Mouse (Mus musculus) G1E-ER4 (cell line): Measurements from ENCODE around the gene Allc. TPM values are rescaled to one million over a fixed set of nuclear protein-coding genes. Genes with fewer than 3 reads are reported as not detected.
A peak's percentile ranks its signal among the peaks of the same experiment; 100 is the strongest.

Source experiments
- GATA1 ChIP-seq: IDR thresholded peaks from one replicate; pipeline ENCODE4 v1.8.0; 2012; ENCODE audit warnings: low read length, inconsistent platforms
- polyA plus RNA-seq: library from polyadenylated mRNA; stranded (reverse); fragments of >175 nt; gene quantifications from 2 replicates; pipeline ENCODE4 v1.2.3, GENCODE M21; 2012

Gene Allc
- polyA plus RNA-seq, result 0.11 and 0.12 TPM in 2 replicates

DNA sequence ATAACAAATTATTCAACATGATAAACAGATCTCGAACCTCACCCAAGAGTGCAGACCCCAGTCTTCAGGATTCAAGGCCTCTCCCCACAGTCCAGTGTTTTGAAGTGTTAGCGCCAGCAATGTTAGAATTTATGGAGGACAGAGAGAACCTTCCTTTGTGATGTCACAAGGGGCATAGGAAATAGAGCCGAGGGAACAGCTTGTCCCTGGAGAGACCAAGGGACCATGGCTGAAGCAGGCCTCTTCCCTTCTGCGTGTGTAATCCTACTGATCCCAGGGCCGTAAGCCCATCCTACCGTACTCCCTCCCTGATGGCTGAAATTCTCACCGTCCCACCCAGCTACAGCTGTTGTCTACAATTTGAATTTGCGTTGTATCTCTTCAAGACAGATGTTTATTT, at the start of gene Allc:
Gene Allc (minus strand): TSS at position 101 of the 400 bp plus-strand sequence.
- no peak for TF ChIP-seq GATA1

DNA sequence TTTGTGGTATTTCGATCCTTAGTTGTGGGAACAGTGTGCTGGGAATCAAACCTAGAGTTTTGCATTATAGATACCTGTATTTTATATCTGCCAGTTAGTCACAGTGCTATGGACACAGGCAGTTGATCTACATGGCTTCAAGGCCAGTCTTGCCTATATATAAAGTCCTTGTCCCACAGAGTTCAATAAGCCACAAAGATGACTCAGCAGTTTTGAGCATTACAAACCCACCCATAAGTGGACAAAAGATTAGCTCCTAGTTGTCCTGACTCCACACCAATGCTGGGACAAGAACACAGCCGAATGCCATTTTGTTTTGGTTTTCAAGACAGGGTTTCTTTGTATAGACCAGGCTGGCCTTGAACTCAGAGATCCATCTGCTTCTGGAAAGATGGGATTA, 46.1 kb upstream of the Allc start:
- TF ChIP-seq GATA1, result no peak

DNA sequence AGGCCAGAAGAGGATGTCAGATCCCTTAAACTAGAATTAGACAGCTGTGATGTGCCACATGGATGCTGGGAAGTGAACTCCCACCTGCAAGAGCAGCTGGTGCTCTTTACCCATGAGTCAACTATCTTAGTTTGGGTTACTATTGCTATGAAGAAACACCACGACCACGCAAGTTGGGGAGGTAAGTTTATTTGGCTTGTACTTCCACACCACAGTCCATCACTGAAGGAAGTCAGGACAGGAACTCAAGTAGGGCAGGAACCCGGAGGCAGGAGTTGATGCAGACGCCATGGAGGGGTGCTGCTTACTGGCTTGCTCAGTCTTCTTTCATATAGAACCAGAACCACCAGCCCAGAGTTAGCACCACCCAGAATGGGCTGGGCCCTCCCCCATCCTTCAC, 44.8 kb upstream of the Allc start:
- TF ChIP-seq GATA1, result no peak

DNA sequence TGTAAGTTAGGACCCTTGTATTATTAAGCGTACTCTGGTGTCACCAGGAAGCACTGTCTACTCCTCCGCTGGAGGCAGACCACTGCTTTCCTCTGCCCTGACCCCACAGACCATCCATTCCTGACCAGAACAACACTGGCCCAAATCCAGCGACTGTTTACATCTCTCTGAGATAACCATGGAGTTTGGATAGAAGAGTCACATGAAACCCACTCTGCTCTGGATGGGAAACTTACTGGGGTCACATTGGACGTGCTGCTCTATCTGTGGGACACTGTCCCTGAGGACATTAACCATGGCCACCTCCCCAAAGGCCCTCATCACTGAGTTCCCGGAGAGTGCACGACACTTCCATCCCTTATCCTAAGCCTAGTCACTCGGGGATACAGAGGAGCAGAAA, 43.1 kb upstream of the Allc start:
- TF ChIP-seq GATA1, result no peak

DNA sequence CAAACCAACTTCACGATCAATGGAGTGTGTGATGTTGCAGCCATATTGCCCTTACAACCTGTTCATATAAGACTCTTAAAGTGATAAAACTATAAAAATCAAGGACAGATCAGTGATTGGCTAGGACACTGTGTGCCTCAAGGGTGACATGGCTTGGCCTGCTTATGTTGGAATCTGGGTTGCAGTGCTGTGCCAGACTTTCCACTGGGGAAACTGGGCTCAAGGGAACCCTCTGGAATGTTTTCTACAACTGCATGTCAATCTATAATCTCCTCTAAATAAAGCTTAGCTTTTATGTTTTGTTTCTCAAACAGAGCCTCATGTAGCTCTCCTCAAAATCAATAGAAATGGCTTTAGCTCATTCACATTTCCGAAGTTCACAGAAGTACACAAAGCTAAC, 41.9 kb upstream of the Allc start:
- no peak for TF ChIP-seq GATA1

DNA sequence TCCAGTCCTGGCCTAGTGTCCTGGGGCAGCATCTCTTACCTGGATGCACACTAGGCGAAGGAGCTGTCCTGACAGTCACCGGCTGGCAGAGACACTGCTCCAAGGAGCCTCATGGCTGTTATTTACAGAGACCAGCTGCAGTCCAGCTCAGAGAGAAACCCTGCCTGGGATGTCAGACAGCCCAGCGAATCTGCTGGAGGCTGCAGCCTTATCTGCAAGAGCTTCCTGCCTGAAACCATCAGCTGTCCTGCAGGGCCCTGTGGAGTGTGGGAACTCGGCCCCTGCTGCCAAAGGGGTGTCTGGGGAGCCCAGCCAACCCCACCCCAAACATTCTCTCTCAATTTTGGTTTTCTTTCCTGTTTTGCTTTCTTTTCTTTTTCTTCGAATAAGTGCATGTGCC, 40.9 kb upstream of the Allc start, which contains the start of gene Colec11:
Gene Colec11 (minus strand): TSS at position 183 of the 400 bp plus-strand sequence.
- no peak for TF ChIP-seq GATA1

DNA sequence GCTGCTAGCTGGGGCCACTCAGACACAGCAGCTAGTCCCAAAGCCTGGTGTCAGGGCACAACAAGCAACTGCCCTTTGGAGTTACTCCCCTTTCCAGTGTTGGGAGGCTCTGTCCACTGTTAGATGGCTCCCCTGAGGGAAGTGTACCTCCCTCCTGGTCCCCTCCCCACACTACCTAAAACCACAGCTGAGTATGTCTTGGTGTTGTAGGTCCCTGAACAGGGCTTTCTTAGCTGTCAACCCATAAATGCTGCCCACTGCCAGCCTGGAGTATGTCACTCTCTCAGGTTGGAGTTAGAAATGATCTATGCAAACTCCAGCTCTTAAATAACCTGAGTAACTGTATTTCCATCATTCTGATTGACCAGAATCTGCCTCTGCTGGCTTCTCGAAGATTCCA, 40.3 kb upstream of the Allc start:
- no peak for TF ChIP-seq GATA1

DNA sequence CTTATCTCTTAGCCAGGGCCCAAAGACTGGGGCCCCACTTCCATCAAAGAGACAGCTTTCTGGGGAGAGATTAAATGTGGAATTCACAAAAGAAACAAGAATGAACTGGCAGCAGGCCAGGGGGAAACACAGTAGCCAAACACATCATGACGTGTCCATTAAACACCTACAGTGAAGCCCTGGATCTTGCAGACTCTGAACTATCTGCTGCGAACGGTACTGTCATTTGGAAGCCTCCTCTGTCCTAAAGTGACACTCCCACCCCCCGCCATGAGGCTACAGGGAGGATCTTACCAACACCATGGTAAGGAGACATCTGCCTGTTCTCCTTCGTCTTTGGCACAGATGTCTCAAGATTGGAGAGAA, 39.8 kb upstream of the Allc start:
- TF ChIP-seq GATA1, result no peak

DNA sequence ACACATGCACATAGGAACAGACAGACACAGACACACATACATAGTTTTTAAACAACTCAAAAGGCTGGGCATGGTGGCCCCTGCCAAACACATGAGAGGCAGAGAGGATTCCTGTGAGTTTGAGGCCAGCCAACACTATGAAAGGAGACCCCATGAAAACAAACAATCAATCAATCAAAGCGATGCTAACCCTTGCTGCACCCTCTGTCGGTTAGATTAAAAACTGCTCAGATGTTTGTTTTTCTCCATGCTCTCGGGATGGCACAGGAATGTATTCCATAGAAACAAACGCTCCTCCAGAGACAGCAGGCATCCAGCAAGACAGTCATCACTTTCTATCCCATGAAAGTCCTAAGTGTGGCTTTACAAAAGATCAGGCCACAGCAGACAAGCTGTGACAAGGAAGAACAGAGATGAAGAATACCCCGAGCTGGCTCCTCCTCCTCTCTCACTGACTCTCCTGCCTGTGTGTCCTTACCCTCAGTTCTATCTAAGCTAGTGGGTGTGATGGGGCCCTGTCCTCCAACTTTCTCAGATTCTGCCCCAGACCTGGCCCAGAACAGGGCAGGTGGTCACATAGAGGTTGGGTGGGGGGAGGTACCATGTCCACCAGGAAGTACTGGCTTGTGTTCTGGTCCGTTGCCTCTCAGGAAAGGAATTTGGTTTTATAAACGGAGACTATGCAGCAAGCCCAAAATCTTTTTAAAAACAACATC, 39.3 kb upstream of the Allc start:
- TF ChIP-seq GATA1, result no peak

DNA sequence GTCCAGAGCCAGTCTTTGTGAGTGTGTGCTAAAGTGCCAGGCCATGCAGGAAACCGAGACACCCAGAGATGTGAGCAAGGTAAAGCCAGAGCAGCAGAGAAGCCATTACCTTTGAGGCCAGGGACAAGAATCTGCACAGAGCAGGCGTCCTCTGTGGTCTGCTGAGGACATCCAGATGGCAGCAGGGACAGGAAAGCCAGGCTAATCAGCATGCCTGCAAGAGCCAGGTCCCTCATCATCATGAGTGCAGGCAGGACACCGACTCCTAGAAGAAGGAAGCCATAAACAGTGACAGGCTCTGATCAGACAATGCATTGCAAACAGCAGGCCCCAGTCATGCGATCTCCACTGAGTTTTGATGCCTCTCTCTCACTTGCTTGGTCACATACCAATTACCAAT, 35.0 kb upstream of the Allc start:
- peak; percentile 64 for TF ChIP-seq GATA1

DNA sequence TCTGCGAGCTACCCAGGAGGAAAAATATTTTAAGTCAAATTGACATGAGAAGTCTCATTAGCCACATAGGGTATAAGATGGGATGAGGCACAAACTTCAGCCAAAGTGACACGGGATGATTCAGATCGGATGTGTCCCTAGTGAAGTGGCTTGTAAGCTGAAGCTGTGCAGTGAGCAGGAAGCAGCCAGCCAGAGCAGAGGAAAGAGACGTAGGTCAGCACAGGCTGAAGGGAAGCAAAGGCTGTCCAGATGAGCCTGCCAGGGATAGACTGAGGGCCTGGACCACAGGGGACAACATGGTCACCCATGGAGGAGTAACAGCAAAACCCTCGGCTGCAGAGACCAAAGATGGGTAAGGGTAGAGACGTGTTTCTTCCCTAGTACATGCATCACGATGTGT, 32.1 kb upstream of the Allc start:
- no peak for TF ChIP-seq GATA1

DNA sequence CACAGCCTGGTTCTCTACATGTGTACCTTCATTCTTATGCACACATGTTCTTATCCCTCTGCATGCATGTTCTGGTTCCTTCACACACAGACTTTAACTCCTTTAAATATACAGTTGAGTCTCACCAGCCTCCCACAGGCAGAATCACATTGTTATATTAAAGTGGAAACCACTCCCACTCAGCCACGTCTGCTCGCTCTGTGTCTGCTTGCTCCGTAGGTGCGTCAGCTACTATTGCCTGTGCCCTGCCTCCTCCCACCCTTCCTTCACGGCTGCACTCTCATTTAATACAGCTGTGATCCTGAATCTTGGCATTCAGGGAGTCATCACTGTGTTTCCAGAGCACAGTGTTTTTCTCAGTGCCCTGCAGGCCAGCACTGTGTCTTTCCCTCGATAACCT, 30.1 kb upstream of the Allc start:
- no peak for TF ChIP-seq GATA1

DNA sequence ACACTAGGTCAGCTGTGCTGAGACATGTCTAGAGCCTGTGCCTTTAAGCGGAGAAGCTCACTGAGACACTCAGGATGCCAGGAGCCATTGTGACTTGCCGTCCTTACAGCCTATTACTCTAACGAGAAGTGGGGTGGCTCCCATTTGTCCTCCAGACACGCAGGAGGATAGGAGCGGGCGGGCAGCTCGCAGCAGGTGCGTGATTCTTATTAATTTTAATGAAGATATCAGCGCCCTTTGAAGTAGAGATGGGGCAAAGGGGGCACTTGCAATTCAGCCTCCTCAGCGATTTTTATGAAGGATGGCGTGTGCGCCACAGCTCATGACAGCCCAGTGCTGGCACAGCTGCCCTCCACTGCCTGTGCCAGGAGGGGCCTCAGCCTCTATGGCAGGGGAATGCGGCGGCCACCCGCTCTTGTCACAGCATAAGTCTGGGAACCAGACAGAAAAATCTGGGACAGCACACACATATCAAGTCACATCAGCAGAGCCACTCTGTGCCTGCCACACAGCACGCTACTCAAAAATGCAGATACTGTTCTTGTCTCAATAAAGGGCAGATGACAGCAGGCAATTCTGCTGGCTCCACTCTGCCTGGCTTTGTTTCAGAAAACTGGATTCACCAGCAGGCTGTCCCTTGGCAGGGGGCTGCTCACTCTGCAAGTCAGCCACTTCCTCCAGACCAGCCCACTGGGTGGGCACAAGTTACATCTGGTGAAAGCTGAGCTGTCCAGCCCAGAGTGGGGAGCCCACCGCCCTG, 25.4 kb upstream of the Allc start:
- no peak for TF ChIP-seq GATA1

DNA sequence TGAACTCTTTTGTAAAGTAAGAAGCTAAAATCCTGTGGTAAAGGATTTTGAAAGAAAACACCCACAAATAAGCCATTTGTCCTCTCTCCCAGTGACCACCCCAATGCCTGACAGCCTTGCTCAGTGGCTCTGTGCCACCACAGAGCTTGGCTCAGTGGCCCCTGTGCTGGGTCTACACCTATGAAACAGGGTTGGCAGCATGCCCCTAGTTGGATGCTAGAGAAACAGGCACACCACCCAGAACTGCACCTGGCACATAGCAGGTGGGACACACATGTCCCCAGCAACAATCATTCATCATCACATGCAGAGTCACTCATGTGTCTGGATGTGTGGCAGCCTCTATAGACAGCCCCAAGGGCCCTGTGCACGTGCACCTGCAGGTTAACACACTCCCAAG, 21.2 kb upstream of the Allc start:
- TF ChIP-seq GATA1, result no peak

DNA sequence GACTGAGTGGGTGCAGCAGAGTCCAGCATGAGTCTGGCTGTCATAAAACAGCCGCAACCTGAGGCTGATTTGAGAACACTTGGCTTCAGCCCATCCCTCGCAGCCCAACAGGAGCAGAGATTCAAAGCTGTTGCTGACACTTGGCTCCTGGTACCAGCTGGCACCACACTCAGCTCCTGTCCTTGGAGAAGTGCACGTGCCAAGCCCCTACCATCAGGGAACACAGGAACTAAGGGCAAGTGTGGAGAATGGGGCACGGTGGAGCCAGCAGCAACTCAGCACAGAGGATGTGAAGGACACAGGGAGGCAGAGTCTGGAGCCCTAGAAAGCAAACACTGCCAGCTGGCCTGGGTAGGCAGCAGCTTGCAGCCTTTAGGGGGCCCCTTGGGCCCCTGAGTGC, 19.9 kb upstream of the Allc start:
- TF ChIP-seq GATA1, result no peak

DNA sequence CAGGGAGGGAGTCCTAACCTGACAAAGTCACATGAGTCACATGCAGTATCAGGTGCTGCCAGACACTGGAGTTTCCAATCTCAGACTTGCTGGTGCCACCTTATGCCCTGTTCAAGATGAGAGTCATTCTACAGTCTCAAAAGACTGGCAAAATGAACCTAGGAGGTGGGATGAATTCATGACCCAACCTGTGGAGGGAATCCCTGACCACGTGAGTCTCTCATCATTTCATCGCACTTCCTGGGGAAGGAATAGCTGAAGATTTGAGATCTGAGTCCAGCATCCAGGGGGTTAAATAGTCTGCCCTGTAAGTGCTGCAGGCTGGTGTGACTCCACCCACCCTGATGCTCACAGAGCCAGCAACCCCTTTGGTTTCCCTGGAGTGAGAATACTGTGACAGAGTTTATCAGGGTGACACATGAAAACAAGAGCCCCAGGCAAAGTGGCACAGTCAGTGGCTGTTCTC, 16.2 kb upstream of the Allc start:
- TF ChIP-seq GATA1, result no peak

DNA sequence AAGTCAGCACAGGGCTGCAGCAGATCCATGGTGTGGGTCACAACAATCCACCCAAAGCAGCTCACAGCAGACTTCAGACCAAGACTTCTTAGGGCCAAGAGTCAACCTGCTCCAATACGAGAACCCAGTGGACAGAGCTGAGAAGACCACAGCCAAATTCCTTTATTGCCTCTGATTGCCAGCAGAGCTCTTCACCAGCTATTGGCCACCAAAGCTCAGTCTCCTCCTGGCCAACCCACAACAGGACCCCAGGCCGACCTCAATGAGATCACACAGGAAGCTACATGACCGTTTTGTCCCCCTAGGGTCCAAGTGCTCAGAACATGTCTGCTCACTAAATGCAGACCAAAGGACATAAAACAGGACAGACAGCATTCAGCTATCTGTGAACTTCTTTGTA, 15.8 kb upstream of the Allc start:
- no peak for TF ChIP-seq GATA1
